Mouse (Mus musculus) MN1 (cell line): ENCODE data around the gene Ltbp3.

Experiments
- DNase-seq: peaks from one replicate; pipeline ENCODE4 v3.0.0-alpha.2; 2016; ENCODE audit warnings: low spot score

The Ltbp3 gene

DNA sequence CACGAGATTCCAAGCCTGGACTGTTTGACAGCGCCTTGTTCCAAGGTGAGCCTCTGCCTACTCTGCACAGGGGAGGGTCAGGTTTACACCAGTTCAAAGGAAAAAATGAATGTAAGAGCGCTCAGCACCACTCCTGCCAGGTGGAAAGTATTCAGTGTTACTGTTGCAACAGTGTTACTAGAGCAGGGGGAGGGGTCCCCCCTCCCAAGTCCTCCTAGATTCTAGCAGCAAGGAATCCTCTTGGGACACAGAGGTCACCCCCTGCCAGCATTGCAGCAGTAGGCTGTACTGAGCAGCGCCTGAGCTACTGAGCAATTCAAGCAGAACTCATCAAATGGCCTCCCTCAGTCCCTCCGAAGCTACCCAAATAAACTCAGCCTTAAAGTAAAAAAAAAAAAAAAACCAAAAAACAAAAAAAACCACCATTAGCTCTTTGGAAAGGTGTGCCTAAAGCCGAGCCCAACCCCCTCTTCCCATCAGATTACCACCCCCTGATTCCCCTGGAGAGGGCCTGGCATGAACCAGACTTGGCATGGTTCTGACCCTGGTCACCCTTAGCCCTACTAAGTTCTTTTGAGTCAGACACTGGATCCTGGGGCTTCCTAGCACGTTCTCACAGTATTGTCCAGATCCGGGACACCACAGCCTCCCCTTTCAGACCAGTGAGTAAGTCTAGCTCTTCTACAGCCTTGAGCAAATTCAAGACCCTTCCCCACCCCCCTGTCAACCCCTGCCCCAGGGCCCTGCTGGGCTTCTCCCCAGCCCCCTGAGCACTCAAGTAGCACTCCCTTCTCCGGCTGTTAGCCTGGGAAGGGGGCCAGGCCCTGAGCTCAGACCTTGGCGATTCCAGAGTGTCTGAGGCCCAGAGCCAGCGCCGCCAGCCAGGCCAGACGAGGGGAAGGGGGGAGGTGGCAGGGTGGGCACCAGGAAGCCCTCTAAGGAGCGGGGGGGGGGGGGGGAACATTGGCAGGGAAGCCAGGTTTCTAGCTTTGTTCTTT lies at the start of gene Ltbp3:
Gene Ltbp3, plus strand, starts transcription at position 585 of the 998 bp plus-strand sequence.
- DNase-seq: peak; percentile 58

GRCm38 (mm10) chr19:5691601-5692000 lies 49.1 kb upstream of the Ltbp3 start:
- no peak for DNase-seq

GRCm38 (mm10) chr19:5692086-5692912 lies 48.4 kb upstream of the Ltbp3 start:
- no peak for DNase-seq

DNA sequence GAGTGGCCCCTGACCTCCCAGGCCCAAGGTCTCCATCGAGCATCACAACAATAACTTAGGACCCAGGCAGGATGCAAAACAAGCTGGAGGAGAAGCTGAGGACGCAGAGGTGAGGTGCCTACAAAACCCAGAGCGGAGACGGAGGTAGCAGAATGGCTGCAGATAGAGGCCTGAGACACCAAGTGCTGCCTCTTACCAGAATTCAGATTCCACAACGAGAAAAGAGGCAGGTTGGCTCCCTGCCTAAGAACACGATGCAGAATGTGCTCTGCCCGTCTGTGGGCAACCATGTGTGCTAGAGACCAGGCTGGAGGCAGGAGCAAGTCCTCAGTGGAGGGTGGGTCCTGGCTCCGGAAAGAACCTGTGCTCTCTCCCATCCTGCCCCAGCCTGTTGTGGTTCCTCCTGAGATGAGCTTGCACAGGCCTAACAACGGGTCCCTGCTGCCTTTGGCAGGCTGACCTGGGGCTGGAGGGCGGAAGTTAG lies 47.7 kb upstream of the Ltbp3 start:
- peak; percentile 26 for DNase-seq

- no peak for DNase-seq
Observed at GRCm38 (mm10) chr19:5693801-5694200, 46.9 kb upstream of the Ltbp3 start.

GRCm38 (mm10) chr19:5695849-5696462 lies 44.7 kb upstream of the Ltbp3 start:
- no peak for DNase-seq

GRCm38 (mm10) chr19:5704163-5704800 lies 36.4 kb upstream of the Ltbp3 start, which contains the start of gene Kcnk7:
TSS of gene Kcnk7 (plus strand) at chr19:5704367.
- DNase-seq: no peak

- no peak for DNase-seq
Observed at GRCm38 (mm10) chr19:5704801-5705571, 35.7 kb upstream of the Ltbp3 start.

GRCm38 (mm10) chr19:5710068-5710467 lies 30.6 kb upstream of the Ltbp3 start:
- no peak for DNase-seq

DNA sequence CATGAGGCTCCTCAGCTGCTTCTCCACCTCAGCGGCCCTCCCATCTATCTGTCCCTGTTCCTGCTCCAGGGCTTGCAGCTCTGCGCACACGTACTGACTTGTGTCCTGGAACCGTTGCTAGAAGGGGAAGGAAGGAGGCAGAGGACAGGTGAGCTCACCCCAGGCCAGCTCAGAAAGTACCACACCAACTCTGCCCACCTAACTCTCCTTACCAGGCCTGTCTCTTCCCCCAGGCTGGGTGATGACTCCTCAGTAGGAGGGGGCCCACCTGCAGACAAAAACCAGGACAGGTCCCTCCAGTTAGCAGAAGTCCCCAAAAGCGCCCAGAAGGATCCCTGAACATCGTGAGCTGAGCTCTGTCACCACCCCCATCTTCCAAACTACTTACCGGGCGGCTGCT lies 30.1 kb upstream of the Ltbp3 start:
- DNase-seq: no peak

DNA sequence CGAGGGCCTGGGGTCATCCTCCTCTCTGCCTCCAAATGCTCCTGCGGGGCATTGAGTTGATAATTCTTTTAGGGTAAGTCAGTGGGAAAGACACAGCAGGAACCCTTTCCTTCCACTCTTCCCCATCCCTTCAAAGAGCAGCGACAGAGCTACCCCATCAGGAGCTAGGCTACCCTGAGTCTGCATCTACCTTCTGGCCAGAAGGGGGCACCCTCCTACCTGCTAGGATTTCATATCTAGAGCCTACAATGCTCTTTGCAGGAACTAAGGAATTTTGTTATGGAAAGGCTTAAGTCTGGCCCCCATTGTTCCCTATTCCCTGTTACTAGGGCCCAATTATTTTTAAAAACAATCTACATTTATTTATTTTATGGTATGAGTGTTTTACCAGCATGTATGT lies 29.5 kb upstream of the Ltbp3 start:
- DNase-seq: no peak

- DNase-seq: no peak
Observed at GRCm38 (mm10) chr19:5711907-5712460, 28.7 kb upstream of the Ltbp3 start.

- DNase-seq: no peak
Observed at GRCm38 (mm10) chr19:5713255-5713654, 27.4 kb upstream of the Ltbp3 start.

DNA sequence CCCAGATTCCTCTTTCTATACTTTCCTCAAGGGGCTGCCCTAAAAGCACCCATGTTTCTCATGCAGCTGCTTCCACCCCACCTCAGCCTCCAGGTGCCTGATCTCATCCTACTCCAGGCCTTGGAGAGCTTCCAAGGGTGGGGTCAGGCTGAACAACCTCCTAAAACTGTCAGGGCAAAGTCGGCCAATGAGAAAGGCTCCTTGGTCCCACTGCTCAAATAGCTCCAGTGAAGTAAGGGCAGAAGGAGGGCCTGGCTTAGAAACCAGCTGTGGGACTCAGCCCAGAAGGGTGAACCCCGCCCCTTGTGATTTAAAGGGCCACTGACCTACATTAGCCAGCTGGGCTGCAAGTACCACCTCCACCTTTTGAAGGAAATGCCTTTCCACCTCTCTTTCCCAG lies 27.0 kb upstream of the Ltbp3 start:
- DNase-seq: peak; percentile 41

- peak; percentile 86 for DNase-seq
Observed at GRCm38 (mm10) chr19:5715793-5716688, 24.7 kb upstream of the Ltbp3 start.

GRCm38 (mm10) chr19:5716955-5717354 lies 23.7 kb upstream of the Ltbp3 start:
- peak; percentile 68 for DNase-seq

GRCm38 (mm10) chr19:5721233-5721632 lies 19.5 kb upstream of the Ltbp3 start:
- DNase-seq: no peak

GRCm38 (mm10) chr19:5722848-5723425 lies 17.8 kb upstream of the Ltbp3 start:
- no peak for DNase-seq

DNA sequence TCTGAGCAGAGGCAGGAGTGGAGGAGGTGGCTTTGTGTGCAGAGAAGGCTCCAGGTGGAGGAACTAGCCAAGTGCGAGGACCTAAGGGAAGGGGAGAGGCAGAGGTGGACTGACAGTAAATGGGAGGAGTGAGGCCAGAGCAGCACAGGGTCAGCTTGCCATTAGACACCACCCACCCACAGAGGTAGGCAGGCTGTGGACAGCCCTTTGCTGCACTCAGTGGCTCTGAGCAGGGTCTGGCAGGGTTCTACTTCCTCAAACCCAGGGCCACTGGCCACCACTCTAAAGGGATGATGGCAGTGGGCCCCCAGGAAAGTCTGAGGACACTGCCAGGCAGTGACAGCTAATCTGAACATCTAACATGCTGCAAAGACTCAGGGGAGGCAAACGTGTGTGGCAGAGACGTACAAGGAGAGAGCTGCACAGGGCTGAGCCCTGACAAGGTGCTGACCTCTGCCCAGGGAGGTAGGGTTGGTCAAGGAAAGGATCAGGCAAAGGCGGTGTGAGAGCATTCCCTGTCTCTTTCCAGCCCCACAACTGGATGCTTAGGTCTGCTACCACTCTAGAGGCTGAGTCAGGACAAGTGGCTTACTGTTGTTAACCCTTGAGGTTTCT lies 16.7 kb upstream of the Ltbp3 start:
- peak; percentile 23 for DNase-seq
